Mouse (Mus musculus) hindbrain, embryonic 11.5 days (tissue): ENCODE data around the gene Rbm11. TPM values are rescaled to one million over a fixed set of nuclear protein-coding genes. Genes with fewer than 3 reads are reported as not detected.
A peak's percentile ranks its signal among the peaks of the same experiment; 100 is the strongest.

Experiments used
- ATAC-seq: fragments of 200-750 bp; cut with Nextera tagmentation; 2 replicates; pipeline ENCODE4 v1.8.0; 2017; ENCODE audit warnings: mild to moderate bottlenecking, moderate TSS enrichment, moderate library complexity; ENCODE audit not compliant: low FRiP score
- DNase-seq: peaks from one replicate; pipeline ENCODE4 v3.0.0-alpha.2; 2015; ENCODE audit warnings: low spot score
- H3K27ac ChIP-seq: fragments of 300-500 bp; sonication (generic); 2 replicates; pipeline ENCODE4 v1.5.1; 2014; ENCODE audit warnings: mild to moderate bottlenecking, low read depth, low read length
- H3K27me3 ChIP-seq: fragments of 300-500 bp; sonication (generic); 2 replicates; pipeline ENCODE4 v1.6.1; 2014; ENCODE audit warnings: mild to moderate bottlenecking, low read length, moderate library complexity, mixed read lengths; ENCODE audit not compliant: control insufficient read depth, insufficient read depth
- H3K36me3 ChIP-seq: fragments of 300-500 bp; sonication (generic); 2 replicates; pipeline ENCODE4 v1.6.1; 2014; ENCODE audit warnings: mild to moderate bottlenecking, low read length, moderate library complexity, mixed read lengths; ENCODE audit not compliant: control insufficient read depth, insufficient read depth
- H3K4me1 ChIP-seq: fragments of 300-500 bp; sonication (generic); replicated peaks from 2 replicates; pipeline ENCODE4 v1.6.1; 2014; ENCODE audit warnings: low read length, mixed read lengths; ENCODE audit not compliant: control insufficient read depth, insufficient read depth
- H3K4me2 ChIP-seq: fragments of 300-500 bp; sonication (generic); replicated peaks from 2 replicates; pipeline ENCODE4 v1.6.1; 2014; ENCODE audit warnings: mild to moderate bottlenecking, low read depth, low read length
- H3K4me3 ChIP-seq: fragments of 300-500 bp; sonication (generic); 2 replicates; pipeline ENCODE4 v1.5.1; 2014; ENCODE audit warnings: low read depth, low read length
- H3K9ac ChIP-seq: fragments of 300-500 bp; sonication (generic); 2 replicates; pipeline ENCODE4 v1.6.1; 2014; ENCODE audit warnings: low read depth, low read length
- H3K9me3 ChIP-seq: fragments of 300-500 bp; sonication (generic); 2 replicates; pipeline ENCODE4 v1.6.1; 2016; ENCODE audit warnings: low read length; ENCODE audit not compliant: control insufficient read depth
- WGBS: fragments of 180-500 bp; shearing (Covaris S2); extraction: QIAGEN DNeasy Blood & Tissue Kit; methylation state at CpG from one replicate; pipeline ENCODE4 v1.1.7; 2014; 5-methylcytosine and 5-hydroxymethylcytosine counted together
- polyA plus RNA-seq: library from polyadenylated mRNA; unstranded; fragments of >200 nt; fragmentation: Nextera tagmentation; extraction: Ambion mirVana; gene quantifications from 2 replicates; pipeline ENCODE4 v1.2.1, GENCODE M21; 2014

The Rbm11 gene
- polyA plus RNA-seq, 1 experiment from 2014 or later = 0.73 TPM

DNA sequence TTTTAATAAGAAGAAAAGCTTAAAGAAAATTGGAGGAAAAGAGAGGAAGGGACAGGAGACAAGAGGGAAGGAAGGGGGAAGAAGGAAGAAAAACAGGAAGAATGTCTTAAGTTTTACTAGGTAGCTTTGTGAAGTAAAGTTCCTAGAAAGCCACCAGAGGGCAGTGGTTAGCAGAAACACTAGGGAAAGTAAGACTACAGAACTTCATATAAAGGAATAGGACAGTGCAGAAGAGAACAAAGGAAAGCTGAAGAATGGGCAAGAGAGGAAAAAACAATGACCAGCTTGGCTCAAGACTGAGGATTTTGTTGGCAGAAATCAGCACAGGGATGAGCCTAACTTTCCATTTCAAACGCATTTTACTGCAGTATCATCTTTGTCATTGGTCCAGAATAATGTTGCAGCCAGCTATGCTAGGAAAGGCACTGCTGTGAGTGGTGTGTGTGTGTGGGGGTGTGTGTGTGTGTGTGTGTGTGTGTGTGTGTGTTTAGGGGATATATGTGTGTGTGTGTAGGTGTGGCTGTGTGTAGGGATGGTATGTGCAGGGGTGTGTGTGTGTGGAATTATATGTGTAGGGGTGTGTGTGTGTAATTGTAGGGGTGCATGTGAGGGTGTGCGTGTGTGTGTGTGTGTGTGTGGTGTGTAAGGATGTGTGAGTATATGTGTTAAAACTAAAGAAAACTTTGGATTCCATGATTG is 25.2 kb downstream of the Rbm11 start:
- WGBS = 73% methylated on average over 2 of the region's 2 CpGs
- no peak overlapping the region for H3K9ac ChIP-seq
- H3K27ac ChIP-seq = no peak overlapping the region
- no peaks in the 10 kb centered on the region for H3K4me1 ChIP-seq
- H3K36me3 ChIP-seq = no peaks in the 10 kb centered on the region
- peak; percentile 64 for DNase-seq
- H3K4me3 ChIP-seq = no peak overlapping the region
- H3K4me2 ChIP-seq = no peak overlapping the region
- H3K27me3 ChIP-seq = no peaks in the 10 kb centered on the region
- ATAC-seq = peak; percentile 40; the same call in 1 of the 2 replicates
- no peaks in the 10 kb centered on the region for H3K9me3 ChIP-seq

DNA sequence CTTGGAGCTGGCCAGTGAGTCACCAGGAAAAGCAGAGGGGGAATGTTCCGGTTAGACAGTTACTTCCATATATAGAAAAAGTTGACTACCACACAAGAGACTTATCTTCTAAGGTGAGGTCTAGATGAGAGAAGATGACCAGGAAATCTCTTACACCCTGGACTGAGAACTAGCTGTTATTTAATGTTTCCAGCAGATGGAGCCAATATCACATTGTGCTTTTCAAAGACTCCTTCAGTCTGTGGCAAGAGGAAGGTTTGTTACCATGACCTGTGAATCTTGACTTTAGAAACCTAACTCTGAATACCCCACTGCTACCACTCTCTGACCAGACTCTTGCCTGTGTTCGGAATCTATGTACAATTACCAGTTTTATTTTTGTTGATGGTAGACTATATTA is 35.2 kb downstream of the Rbm11 start:
- no peak for ATAC-seq
- 86% methylated on average over 2 of the region's 2 CpGs for WGBS

More for the DNA sequence above, 35.2 kb downstream of the Rbm11 start:
- Histone ChIP-seq H3K4me1 (no peaks in the 10 kb centered on the region), H3K27ac (no peak overlapping the region), H3K4me2 (no peak overlapping the region), H3K36me3 (no peaks in the 10 kb centered on the region), H3K9me3 (no peaks in the 10 kb centered on the region), H3K4me3 (no peak overlapping the region), H3K27me3 (no peaks in the 10 kb centered on the region), H3K9ac (no peak overlapping the region)
- no peak for DNase-seq

Other genes starting within 250 kb of the Rbm11 start
- not detected in 2 replicates for gene Lipi, start 6.8 kb upstream of the Rbm11 start, polyA plus RNA-seq
- 40.4 and 44.6 TPM in 2 replicates for gene Hspa13, start 174.3 kb downstream of the Rbm11 start, polyA plus RNA-seq